Mouse (Mus musculus) layer of hippocampus, adult 9-10 months (tissue): Measurements from ENCODE around the gene Arhgap17.

Experiments used
- DNase-seq: peaks from one replicate; pipeline ENCODE4 v3.0.0; 2022; ENCODE audit warnings: low spot score

The Arhgap17 gene

GRCm38 (mm10) chr7:123341896-123342295, 27.8 kb downstream of the Arhgap17 start:
- DNase-seq: no peak

DNA sequence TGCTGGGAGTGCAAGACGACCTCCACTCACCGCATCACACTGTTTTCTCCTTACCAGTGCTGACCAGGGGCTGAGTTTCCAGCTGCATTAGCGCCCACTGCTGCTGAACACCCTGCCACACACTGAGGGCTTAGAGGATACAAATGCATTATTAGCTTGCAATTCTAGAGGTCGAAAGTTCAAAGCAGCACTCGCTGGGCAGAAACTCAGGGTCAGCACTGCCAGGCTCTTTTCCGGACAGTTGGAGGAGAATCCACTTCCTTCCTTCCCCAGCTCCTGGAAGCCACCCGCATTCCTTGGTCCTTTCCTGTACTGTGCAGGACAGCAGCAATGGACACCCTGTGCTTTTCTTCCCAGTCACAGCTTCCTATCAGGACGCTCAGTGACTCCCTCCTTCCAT, 31.4 kb downstream of the Arhgap17 start:
- no peak for DNase-seq

- DNase-seq: no peak
Measured at GRCm38 (mm10) chr7:123336322-123336721, 33.4 kb downstream of the Arhgap17 start.

- DNase-seq: no peak
Measured at GRCm38 (mm10) chr7:123330506-123330905, 39.2 kb downstream of the Arhgap17 start.

DNA sequence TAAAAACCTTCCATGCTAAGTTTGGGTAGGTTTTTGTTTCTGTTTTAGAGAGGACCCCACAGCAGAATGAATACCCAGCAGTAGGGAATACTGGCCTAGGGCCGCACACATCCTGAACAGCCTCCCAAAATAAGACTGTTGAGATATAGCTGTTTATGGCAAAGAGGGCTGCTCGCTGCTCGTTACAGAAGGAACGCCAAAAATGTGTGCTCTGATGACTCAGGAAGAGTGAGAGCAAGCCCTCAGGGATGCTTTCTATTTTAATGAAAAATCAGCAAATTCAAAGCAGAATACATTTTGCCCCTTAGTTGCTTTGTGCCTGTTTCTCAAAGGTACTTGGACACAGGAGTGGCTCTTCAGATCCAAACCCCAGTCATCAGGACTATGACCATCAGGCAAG, 41.8 kb downstream of the Arhgap17 start:
- DNase-seq: no peak

DNA sequence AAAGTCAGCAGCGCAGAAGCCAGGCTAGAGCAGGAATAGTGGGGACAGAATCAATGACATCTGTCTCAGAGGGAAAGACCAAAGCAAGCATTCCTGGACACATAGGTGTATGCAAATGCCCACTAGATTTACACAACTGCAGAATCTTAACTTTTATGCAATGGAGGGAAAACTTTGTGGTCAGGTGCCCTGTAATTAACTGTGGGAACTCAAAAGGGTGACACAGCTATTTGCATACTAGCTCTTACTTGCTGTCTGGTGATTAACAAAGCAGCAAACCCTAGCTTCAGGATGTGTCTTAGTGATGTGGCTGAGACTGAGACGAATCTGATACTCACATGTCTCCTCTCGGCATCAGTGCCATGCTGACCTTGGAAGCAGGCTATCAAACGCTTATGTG, 42.8 kb downstream of the Arhgap17 start:
- DNase-seq: no peak

- DNase-seq: no peak
Measured at GRCm38 (mm10) chr7:123326062-123326461, 43.7 kb downstream of the Arhgap17 start.

- no peak for DNase-seq
Measured at GRCm38 (mm10) chr7:123324105-123324504, 45.6 kb downstream of the Arhgap17 start.

DNA sequence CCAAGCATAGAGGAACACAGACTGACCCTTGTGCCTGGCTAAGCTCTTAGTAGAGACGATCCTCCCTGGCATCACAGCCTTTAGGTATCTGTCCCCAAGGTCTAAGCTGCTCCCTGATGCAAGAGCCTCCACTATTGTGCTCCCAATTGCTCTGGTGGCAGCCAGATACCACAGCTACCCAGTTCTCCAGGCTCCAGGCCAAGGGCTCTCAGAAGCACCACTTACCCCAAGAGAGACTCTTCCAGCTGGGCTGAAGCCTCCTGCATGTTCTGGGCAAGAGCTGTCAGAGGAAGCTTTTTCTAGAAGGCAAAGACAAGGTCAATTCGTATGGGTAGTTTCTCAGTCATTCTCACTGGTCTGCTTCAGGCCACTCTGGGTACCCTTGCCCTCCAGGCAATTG, 46.3 kb downstream of the Arhgap17 start:
- no peak for DNase-seq

GRCm38 (mm10) chr7:123322452-123323121, 47.1 kb downstream of the Arhgap17 start:
- DNase-seq: no peak

DNA sequence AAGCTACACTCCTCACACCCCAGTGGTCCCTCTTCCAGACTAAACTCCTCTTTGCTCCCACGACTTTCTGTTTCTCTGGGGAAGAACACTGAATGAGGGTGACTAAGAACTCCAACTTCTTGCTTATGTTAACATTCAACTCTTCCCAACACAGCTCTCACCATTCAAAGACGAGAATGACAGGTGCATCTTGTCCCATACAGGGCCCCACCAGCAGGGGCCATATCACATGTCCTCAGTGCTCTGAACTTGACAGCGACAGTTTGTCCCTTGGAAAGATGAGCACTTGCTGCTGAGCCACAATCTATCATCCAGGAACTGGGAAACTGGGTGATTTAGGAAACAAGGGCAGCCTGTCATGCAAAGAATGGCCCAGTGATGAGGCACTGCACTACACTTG, 57.0 kb downstream of the Arhgap17 start:
- no peak for DNase-seq

- no peak for DNase-seq
Measured at GRCm38 (mm10) chr7:123311836-123312235, 57.9 kb downstream of the Arhgap17 start.

- DNase-seq: no peak
Measured at GRCm38 (mm10) chr7:123307887-123308558, 61.7 kb downstream of the Arhgap17 start.

GRCm38 (mm10) chr7:123307236-123307635, 62.5 kb downstream of the Arhgap17 start:
- no peak for DNase-seq

DNA sequence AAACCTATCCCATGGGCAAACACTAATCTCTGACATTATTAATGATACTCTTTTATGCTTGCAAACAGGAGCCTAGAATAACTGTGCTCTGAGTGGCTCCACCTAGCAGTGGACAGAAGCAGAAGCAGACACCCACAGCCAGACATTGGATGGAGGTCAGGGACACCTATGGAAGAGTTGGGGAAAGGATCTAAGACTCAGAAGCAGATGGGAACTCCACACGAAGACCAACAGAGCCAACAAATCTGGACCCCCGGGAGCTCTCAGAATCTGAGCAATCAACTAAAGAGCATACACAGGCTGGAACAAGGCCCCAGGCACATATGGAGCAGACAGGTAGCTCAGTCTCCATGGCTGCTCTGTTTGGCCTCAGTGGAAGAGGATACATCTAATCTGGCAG, 64.3 kb downstream of the Arhgap17 start:
- no peak for DNase-seq

- no peak for DNase-seq
Measured at GRCm38 (mm10) chr7:123300258-123300657, 69.5 kb downstream of the Arhgap17 start.

GRCm38 (mm10) chr7:123298225-123298624, 71.5 kb downstream of the Arhgap17 start:
- DNase-seq: no peak

GRCm38 (mm10) chr7:123296097-123296496, 73.6 kb downstream of the Arhgap17 start:
- no peak for DNase-seq

- DNase-seq: no peak
Measured at GRCm38 (mm10) chr7:123295423-123295822, 74.3 kb downstream of the Arhgap17 start.

GRCm38 (mm10) chr7:123293898-123294297, 75.8 kb downstream of the Arhgap17 start:
- no peak for DNase-seq

- no peak for DNase-seq
Measured at GRCm38 (mm10) chr7:123291942-123292341, 77.8 kb downstream of the Arhgap17 start.

- no peak for DNase-seq
Measured at GRCm38 (mm10) chr7:123289176-123289575, 80.5 kb downstream of the Arhgap17 start.

DNA sequence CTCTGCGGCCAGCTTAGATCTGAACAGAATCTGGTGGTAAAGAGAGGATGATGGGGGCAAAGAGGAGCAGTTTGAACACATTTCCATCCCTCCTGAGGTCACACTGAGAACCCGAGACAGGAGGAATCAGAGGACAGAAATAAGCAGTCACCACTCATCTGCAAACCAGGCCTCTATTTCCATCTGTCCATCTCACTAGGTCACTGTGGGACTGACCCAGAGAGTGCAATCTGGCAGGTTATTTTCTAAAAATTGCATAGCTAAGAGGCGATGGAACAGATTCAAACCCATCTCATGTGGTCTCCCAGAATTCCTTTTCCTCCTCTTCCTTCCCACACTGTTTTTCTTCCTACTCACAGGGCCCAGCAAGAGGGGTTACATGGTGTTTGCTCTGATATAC, 81.8 kb downstream of the Arhgap17 start:
- no peak for DNase-seq

- no peak for DNase-seq
Measured at GRCm38 (mm10) chr7:123285896-123286295, 83.8 kb downstream of the Arhgap17 start.
